Mouse (Mus musculus): ENCODE measurements around the gene Tmem107. TPM values are rescaled to one million over a fixed set of nuclear protein-coding genes. Genes with fewer than 3 reads are reported as not detected.
A peak's percentile ranks its signal among the peaks of the same experiment; 100 is the strongest.

Gene Tmem107
- polyA plus RNA-seq, 1 experiment from 2014 or later, result 101 TPM

DNA sequence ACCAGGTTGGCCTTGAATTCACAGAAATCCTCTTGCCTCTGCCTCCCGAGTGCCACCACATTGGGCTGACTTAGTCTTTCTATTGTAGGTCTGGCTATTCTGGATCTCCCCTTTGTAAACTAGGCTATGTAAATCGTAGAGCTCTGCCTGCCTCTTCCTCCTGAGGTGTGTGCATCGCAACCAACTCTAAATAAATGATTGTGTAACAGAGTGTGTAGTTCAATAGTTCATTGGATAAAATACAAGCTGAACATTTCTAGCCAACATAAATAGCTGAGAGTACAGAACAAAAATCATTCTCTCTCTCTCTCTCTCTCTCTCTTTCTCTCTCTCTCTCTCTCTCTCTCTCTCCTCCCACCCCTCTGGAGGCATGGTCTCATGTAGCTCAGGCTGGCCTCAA, 44.0 kb downstream of the Tmem107 start:
- Histone ChIP-seq H3K4me3 (ENCODE audit: low read length) (no peak overlapping the region), H3K9ac (ENCODE audit: low read length) (no peak overlapping the region)
- WGBS, result 74% methylated on average over 3 of the region's 3 CpGs

GRCm38 (mm10) chr11:69116843-69117242, 46.2 kb downstream of the Tmem107 start:
- Histone ChIP-seq H3K4me1 (replicated peaks; ENCODE audit: control insufficient read depth, insufficient read depth, low read length) (peaks cover 23% of the 10 kb centered on the region), H3K4me3 (ENCODE audit: low read length) (no peak overlapping the region), H3K27me3 (ENCODE audit: control insufficient read depth, insufficient read depth, low read depth, low read length) (no peaks in the 10 kb centered on the region), H3K36me3 (ENCODE audit: control insufficient read depth, insufficient read depth, low read length) (no peaks in the 10 kb centered on the region), H3K27ac (ENCODE audit: low read length) (no peak overlapping the region), H3K4me2 (ENCODE audit: low read depth, low read length) (peak overlapping the region; percentile 92; the same call in 1 of the 2 replicates), H3K9me3 (ENCODE audit: control insufficient read depth, low read length) (no peaks in the 10 kb centered on the region), H3K9ac (ENCODE audit: low read length) (no peak overlapping the region)
- WGBS, result 50% methylated on average over 5 of the region's 5 CpGs
- no peak for ATAC-seq (ENCODE audit: low read depth)

More for the DNA sequence above, 44.0 kb downstream of the Tmem107 start:
- Histone ChIP-seq H3K4me2 (ENCODE audit: low read depth, low read length) (no peak overlapping the region), H3K9me3 (ENCODE audit: control insufficient read depth, low read length) (no peaks in the 10 kb centered on the region), H3K36me3 (ENCODE audit: control insufficient read depth, insufficient read depth, low read length) (peaks cover under 1% of the 10 kb centered on the region; the same call in 1 of the 2 replicates), H3K4me1 (replicated peaks; ENCODE audit: control insufficient read depth, insufficient read depth, low read length) (peaks cover 17% of the 10 kb centered on the region), H3K27ac (ENCODE audit: low read length) (no peak overlapping the region), H3K27me3 (ENCODE audit: control insufficient read depth, insufficient read depth, low read depth, low read length) (no peaks in the 10 kb centered on the region)
- no peak for ATAC-seq (ENCODE audit: low read depth)

- Histone ChIP-seq H3K4me1 (replicated peaks; ENCODE audit: control insufficient read depth, insufficient read depth, low read length) (peaks cover 23% of the 10 kb centered on the region), H3K27ac (ENCODE audit: low read length) (peak overlapping the region; percentile 90), H3K9me3 (ENCODE audit: control insufficient read depth, low read length) (no peaks in the 10 kb centered on the region), H3K4me2 (ENCODE audit: low read depth, low read length) (peak overlapping the region; percentile 92), H3K4me3 (ENCODE audit: low read length) (peak overlapping the region; percentile 83), H3K36me3 (ENCODE audit: control insufficient read depth, insufficient read depth, low read length) (no peaks in the 10 kb centered on the region), H3K9ac (ENCODE audit: low read length) (peak overlapping the region; percentile 81), H3K27me3 (ENCODE audit: control insufficient read depth, insufficient read depth, low read depth, low read length) (no peaks in the 10 kb centered on the region)
- WGBS, result under 1% methylated on average over 45 of the region's 45 CpGs
- peak; percentile 6; the same call in 1 of the 2 replicates for ATAC-seq (ENCODE audit: low read depth)
Measured at GRCm38 (mm10) chr11:69117737-69118695, 47.4 kb downstream of the Tmem107 start.

- Histone ChIP-seq H3K9ac (ENCODE audit: low read length) (0 out of 2 replicates have a peak overlapping the region, but pooled peaks have one; percentile 5), H3K9me3 (ENCODE audit: control insufficient read depth, low read length) (no peaks in the 10 kb centered on the region), H3K36me3 (ENCODE audit: control insufficient read depth, insufficient read depth, low read length) (no peaks in the 10 kb centered on the region), H3K4me1 (replicated peaks; ENCODE audit: control insufficient read depth, insufficient read depth, low read length) (peaks cover 25% of the 10 kb centered on the region), H3K4me3 (ENCODE audit: low read length) (peak overlapping the region; percentile 83), H3K27ac (ENCODE audit: low read length) (no peak overlapping the region; the same call in 1 of the 2 replicates), H3K27me3 (ENCODE audit: control insufficient read depth, insufficient read depth, low read depth, low read length) (no peaks in the 10 kb centered on the region), H3K4me2 (ENCODE audit: low read depth, low read length) (peak overlapping the region; percentile 92)
- 2% methylated on average over 15 of the region's 15 CpGs for WGBS
- no peak for ATAC-seq (ENCODE audit: low read depth)
Measured at GRCm38 (mm10) chr11:69118765-69119164, 48.2 kb downstream of the Tmem107 start.

GRCm38 (mm10) chr11:69119446-69120155, 49.0 kb downstream of the Tmem107 start:
- Histone ChIP-seq H3K9ac (ENCODE audit: low read length) (no peak overlapping the region), H3K4me1 (replicated peaks; ENCODE audit: control insufficient read depth, insufficient read depth, low read length) (peaks cover 25% of the 10 kb centered on the region), H3K36me3 (ENCODE audit: control insufficient read depth, insufficient read depth, low read length) (no peaks in the 10 kb centered on the region), H3K27ac (ENCODE audit: low read length) (no peak overlapping the region), H3K4me2 (ENCODE audit: low read depth, low read length) (peak overlapping the region; percentile 95), H3K27me3 (ENCODE audit: control insufficient read depth, insufficient read depth, low read depth, low read length) (no peaks in the 10 kb centered on the region), H3K9me3 (ENCODE audit: control insufficient read depth, low read length) (no peaks in the 10 kb centered on the region), H3K4me3 (ENCODE audit: low read length) (peak overlapping the region; percentile 68)
- 37% methylated on average over 14 of the region's 14 CpGs for WGBS
- no peak for ATAC-seq (ENCODE audit: low read depth)

DNA sequence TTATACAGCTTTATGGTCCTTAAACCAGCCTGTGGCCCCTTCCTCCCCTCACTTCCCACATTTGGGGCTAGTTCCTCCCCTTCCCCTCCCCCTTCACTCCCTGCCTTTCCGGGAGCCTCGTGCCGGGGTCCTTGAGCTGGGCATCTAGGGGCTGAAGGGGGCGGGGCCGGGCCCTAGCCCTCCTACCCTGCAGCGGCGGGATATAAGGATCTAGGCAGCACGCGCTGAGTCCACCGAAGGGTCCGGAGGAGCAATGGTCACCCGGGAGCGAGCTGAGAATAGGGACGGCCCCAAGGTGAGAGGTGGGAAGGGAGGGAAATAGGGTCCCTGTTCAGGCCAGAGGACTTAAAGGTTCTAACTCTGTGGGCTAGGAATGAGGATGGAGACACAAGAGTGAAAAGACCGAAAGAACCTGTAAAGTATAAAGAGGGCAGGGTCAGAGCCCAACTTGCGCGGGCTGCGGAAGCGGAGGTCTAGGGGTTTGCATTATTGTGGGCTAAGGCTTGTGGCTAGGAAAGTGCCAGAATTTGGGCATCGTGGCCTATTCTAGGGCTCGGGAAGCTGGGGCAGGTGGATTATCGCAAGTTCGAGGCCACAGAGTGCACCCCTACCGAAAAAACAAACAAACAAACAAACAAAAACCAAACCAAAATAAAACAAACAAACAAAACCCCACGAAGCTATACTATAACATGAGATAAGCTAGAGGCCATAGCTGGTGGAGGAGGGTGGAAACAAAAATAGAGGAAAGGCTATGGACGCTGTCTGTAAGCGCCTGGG, 49.8 kb downstream of the Tmem107 start, which contains the start of gene Hes7:
Hes7 (plus strand) TSS at position 184 of the 780 bp plus-strand sequence.
- H3K27me3 ChIP-seq (ENCODE audit: control insufficient read depth, insufficient read depth, low read depth, low read length), result no peaks in the 10 kb centered on the region
- H3K27ac ChIP-seq (ENCODE audit: low read length), result no peak within 1 kb of the TSS
- H3K4me1 ChIP-seq (replicated peaks; ENCODE audit: control insufficient read depth, insufficient read depth, low read length), result peaks cover 25% of the 10 kb centered on the region
- no peak for ATAC-seq (ENCODE audit: low read depth)
- H3K9me3 ChIP-seq (ENCODE audit: control insufficient read depth, low read length), result no peaks in the 10 kb centered on the region
- 2% methylated on average over 27 of the region's 27 CpGs for WGBS
- H3K4me3 ChIP-seq (ENCODE audit: low read length), result peak within 1 kb of the TSS; percentile 68
- H3K4me2 ChIP-seq (ENCODE audit: low read depth, low read length), result peak within 1 kb of the TSS; percentile 95
- no peaks in the 10 kb centered on the region for H3K36me3 ChIP-seq (ENCODE audit: control insufficient read depth, insufficient read depth, low read length)
- peak within 1 kb of the TSS; percentile 81 for H3K9ac ChIP-seq (ENCODE audit: low read length)

GRCm38 (mm10) chr11:69121001-69121740, 50.6 kb downstream of the Tmem107 start:
- WGBS, result under 1% methylated on average over 31 of the region's 33 CpGs
- H3K27me3 ChIP-seq (ENCODE audit: control insufficient read depth, insufficient read depth, low read depth, low read length), result no peaks in the 10 kb centered on the region
- no peaks in the 10 kb centered on the region for H3K9me3 ChIP-seq (ENCODE audit: control insufficient read depth, low read length)
- no peaks in the 10 kb centered on the region for H3K36me3 ChIP-seq (ENCODE audit: control insufficient read depth, insufficient read depth, low read length)
- peak overlapping the region; percentile 81 for H3K9ac ChIP-seq (ENCODE audit: low read length)
- H3K27ac ChIP-seq (ENCODE audit: low read length), result peak overlapping the region; percentile 96; the same call in 1 of the 2 replicates
- no peak for ATAC-seq (ENCODE audit: low read depth)
- H3K4me3 ChIP-seq (ENCODE audit: low read length), result peak overlapping the region; percentile 68
- peak overlapping the region; percentile 95 for H3K4me2 ChIP-seq (ENCODE audit: low read depth, low read length)
- peaks cover 29% of the 10 kb centered on the region for H3K4me1 ChIP-seq (replicated peaks; ENCODE audit: control insufficient read depth, insufficient read depth, low read length)

GRCm38 (mm10) chr11:69121741-69122335, 51.2 kb downstream of the Tmem107 start:
- H3K36me3 ChIP-seq (ENCODE audit: control insufficient read depth, insufficient read depth, low read length), result no peaks in the 10 kb centered on the region
- no peaks in the 10 kb centered on the region for H3K9me3 ChIP-seq (ENCODE audit: control insufficient read depth, low read length)
- H3K4me3 ChIP-seq (ENCODE audit: low read length), result peak overlapping the region; percentile 68
- peak; percentile 37; the same call in 1 of the 2 replicates for ATAC-seq (ENCODE audit: low read depth)
- H3K4me1 ChIP-seq (replicated peaks; ENCODE audit: control insufficient read depth, insufficient read depth, low read length), result peaks cover 34% of the 10 kb centered on the region
- peak overlapping the region; percentile 81 for H3K9ac ChIP-seq (ENCODE audit: low read length)
- under 1% methylated on average over 28 of the region's 32 CpGs for WGBS
- H3K27me3 ChIP-seq (ENCODE audit: control insufficient read depth, insufficient read depth, low read depth, low read length), result no peaks in the 10 kb centered on the region
- H3K4me2 ChIP-seq (ENCODE audit: low read depth, low read length), result peak overlapping the region; percentile 95
- H3K27ac ChIP-seq (ENCODE audit: low read length), result peak overlapping the region; percentile 96
